Mouse (Mus musculus) spleen, embryonic (tissue): Measurements from ENCODE around the gene Atp1b2.

Experiments
- CTCF ChIA-PET: fragments of 350-600 bp; sonication (Branson Sonifier 250); formaldehyde crosslinking; loops from one replicate; lab custom pipeline; 2022; lab: Charles Lee

The Atp1b2 gene

DNA sequence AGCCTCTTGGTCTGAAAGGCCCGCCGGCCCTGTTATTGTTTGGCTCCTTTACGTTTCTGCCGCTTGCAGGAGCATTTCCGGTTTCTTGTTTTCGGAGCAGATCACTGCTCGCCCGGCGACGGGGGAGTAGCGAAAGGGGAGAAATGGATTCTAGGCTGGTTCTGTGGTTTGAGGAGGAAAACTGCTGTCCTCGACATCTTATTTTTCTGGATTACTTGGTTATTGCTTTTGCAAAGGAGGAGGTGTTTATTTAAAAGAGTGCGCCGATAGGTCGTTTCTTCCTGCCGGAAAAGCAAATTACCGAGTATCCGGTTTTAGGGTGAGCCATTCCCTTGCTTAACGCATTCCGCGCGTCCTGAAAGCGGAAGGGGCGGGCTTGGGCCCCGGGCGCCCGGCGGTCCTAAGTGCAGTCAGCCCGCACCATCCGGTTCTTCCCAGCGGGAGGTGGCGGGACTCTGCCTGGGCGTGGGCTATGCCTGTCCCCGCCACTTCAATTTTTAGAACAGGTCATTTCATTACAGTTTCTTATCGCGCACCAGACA is 24.5 kb downstream of the Atp1b2 start:
- CTCF ChIA-PET: interaction anchor here (0.7 kb wide), 1 partner anchor 56 kb away, joined by 8 read pairs; no protein-coding TSS in a partner anchor

DNA sequence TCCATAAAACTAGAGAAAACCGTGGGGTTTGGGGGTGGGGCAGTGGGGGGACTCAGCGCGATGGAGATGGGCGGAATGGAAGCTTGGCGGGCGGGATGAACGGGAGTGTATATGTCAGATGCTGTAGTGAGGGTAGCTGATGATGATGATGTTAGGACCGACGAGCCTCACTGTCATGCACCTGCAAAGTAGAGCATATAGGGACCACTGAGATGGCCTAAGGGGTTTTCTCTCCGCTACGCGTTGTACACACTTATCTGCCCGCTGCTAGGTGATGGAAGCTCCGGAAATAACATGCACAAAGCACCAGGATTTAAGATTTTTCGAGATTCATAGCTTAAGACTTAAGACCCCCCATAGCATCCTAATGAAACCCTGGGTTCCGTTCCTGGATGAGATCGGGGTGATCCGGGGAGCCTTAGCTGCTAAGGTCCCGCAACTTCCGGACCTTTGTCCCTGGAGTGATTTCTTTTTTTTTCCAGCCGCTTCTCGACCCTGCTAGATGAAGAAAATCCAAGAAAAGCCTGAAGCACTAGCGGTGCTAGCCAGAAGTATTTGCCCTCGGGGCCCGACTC is 25.1 kb downstream of the Atp1b2 start:
- CTCF ChIA-PET: no interaction called here

DNA sequence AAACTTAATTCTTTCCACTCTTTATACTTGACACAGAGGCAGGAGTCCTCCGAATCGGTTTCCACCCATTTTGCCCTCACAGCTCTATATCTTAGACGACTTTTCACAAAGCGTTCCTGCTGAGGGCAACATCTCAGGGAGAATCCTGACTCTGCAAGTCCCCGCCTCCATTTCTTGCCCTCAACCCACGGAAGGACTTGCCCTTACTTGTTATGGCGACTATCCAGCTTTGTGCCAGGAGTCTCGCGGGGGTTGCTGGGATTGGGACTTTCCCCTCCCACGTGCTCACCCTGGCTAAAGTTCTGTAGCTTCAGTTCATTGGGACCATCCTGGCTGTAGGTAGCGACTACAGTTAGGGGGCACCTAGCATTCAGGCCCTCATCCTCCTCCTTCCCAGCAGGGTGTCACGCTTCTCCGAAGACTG is 25.6 kb downstream of the Atp1b2 start, which contains the start of the genes Wrap53 and Trp53:
Wrap53 (minus strand) TSS at position 165 of the 424 bp plus-strand sequence.
Trp53 (plus strand) TSS at position 269 of the 424 bp plus-strand sequence.
- CTCF ChIA-PET: no interaction called here

DNA sequence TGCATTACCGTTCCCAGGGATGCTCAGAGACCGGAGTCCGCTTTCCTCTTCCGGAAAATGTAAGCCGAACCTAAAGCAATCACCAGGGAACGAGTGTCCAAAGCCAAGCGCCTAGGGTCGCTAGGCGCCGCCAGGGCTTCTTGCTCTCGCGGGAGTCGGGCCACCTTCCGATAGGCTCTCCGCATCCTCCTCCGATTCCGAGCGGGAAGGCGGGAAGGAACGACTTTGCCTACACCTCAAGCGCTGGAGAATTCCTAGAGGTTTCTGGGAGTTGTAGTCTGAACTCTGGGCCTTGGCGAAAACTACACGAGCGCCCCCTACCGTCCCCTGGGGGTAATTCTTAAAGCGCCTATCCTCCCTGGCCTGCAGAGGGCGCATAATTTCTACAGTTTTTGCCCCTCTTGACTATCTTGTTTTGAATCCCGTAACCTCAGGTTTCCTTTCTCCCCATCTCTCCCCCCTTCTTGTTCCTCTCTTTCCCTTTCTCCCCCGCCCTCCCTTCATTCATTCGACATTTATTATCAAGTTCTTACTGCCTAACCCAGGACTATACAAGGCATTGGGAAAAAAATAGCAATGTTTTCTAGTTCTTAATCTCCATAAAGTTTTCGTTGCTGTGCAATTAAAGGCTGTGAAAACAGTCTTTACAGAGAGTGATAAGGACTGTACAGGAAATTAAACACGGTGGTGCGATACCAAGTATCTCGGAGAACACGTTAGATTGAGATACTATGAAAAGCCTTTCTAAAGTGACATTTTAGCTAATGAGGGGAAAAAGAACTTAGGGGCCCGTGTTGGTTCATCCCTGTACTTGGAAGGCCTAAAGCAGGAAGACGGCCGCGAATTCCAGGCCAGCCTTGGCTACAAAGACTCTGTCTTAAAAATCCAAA is 26.4 kb downstream of the Atp1b2 start:
- CTCF ChIA-PET: no interaction called here

DNA sequence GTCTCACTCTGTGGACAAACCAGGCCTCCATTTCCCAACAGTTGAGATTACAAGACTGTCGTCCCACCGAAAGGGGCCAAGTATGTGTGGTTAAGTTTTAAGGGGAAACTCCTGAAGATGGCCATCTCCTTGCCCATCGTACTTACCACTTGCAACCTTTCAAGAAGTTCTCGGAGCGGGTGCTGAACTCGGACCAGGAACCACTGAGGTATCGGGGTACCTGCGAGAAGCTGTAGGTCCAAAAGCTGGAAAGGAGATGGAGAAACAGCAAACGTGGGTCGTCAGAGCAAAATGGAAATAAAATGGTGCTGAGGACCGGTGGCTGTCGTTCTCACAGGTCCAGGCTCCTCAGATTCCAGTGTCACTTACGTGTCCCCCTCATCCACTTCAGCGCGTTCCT is 27.4 kb downstream of the Atp1b2 start:
- CTCF ChIA-PET: no interaction called here

DNA sequence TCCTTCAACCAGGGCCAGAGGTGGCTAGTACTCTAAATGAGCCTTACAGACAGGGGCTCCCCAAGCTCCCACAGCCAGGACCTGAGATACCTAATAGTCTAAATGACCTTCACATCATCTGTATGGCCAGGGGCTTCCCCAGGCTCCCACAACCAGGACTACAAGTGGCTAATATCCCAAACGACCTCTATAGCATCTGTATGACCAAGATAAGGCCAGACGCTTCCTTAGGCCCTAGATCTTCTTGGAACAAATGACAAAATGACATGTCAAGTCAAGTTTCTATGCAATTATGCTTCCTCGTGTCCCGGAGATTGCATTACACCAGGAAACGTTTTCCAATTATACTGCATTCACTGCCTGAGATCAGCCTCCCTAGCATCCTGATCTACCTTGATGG is 29.4 kb downstream of the Atp1b2 start:
- CTCF ChIA-PET: interaction anchor here (0.6 kb wide), 1 partner anchor 22 kb away, joined by 6 read pairs; no protein-coding TSS in a partner anchor

DNA sequence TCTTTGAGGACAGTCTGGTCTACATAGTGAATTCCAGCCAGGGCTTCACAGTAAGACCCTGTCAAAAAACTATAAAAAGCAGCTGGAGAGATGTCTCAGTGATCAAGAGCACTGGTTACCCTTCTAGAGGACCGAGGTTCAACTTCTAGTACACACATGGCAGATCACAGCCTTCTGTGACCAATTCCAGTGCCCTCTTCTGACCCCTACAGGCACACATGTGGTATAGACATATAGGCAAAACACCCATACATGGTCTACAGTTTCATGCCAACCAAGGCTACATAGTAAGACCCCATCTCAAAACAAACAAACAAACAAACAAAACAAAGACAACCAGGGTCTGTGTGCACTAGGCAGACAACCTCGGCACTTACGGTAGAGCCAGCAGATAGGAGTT is 30.5 kb downstream of the Atp1b2 start:
- CTCF ChIA-PET: no interaction called here

DNA sequence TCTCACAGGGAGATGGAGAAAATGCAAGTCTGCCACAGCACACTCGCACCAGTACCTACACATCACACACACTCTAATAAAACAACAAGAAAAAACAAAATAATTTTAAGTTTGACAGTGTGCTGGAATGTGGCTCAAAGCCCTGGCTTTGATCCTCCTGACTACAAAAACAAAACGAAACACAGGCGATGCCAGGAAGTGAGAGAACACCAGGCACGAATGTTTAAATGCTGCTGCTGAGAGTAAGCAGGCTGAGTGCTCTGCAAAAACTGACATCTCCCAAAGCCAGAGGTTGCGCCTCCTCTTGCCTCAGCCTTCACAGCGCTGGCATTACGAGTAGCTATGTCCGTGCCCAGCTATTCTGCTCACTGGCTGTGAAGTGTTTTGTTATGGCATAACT is 40.6 kb downstream of the Atp1b2 start:
- CTCF ChIA-PET: no interaction called here

DNA sequence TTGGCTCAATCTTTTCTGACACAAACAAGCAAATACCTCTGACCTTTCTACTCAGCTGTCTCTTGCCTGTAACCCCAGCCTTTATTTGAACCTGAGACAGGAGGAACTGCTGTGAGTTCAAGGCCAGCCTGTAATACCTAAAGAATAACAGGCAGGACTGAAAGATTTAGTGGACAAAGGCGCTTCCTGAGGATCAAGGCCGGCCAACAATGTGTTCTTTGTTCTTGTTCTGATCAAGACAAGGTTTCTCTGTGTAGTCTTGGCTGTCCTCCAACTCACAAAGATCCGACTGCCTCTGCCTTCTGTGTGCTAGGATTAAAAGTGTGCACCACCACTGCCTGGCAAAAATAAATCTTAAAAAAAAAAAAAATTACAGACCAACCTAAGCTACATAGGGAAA is 41.4 kb downstream of the Atp1b2 start:
- CTCF ChIA-PET: no interaction called here

DNA sequence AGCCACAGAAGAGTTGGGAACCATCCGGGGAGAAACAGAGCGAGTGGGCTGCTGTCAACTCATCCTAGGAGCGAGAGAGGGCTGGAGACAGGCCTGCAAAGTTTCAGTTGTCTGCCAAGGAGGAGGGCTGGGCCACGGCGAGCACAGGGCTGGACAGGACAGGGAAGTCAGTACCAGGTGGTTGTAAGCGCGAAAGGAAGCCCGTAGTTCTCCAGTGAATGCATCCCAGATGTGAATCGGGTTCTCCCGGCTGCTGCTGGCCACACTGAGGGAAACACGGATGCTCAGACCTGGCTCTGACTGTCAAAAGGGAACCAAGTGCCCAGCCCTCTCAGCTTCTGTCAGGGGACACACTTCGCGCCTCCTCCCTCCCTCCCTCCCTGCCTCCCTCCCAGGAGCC is 42.4 kb downstream of the Atp1b2 start:
- CTCF ChIA-PET: no interaction called here

DNA sequence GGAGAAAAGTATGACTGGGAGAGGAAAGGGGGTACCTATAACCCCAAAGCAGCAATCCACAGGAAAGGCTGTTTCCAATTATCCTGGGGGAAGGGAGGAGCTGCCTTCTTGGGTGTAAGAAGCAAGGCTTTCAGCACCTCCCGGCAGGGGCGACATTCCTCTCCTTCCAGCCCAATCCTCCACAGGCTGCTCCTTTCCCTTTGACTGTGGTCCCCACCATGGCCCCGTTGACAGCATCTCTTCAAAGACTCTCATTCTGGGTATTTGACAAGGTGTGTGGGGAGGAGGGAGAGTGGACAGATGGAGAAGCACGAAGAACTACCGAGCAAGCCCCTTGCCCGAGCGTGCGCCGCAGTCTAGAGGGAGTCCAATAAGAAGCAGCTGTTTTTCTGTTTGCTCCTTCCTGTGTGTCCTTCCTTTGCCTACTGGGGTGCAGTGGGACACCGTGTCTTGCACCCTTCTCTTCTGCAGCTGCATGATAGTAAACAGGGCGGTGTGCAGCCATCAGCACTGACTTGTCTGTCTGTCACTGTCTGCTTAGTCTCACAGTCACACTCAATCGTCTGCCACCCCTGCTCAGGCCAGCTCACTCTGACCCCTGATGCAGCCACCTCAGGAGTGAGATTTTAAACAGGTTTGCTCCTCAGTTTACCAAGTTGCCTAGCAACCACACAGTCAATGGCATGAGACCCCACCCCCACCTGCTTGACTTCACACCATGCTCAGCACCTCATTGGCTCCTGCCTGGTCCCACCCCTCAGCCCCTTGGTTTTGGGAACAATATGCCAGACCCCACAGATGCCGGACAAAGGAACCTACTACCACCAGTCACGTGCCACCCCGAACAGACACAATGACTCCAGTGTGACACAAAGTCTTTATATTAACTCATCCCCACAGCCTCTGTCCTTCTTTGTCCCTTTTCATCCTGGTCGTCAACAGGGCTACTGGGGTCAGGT is 44.6 kb downstream of the Atp1b2 start:
- CTCF ChIA-PET: no interaction called here

DNA sequence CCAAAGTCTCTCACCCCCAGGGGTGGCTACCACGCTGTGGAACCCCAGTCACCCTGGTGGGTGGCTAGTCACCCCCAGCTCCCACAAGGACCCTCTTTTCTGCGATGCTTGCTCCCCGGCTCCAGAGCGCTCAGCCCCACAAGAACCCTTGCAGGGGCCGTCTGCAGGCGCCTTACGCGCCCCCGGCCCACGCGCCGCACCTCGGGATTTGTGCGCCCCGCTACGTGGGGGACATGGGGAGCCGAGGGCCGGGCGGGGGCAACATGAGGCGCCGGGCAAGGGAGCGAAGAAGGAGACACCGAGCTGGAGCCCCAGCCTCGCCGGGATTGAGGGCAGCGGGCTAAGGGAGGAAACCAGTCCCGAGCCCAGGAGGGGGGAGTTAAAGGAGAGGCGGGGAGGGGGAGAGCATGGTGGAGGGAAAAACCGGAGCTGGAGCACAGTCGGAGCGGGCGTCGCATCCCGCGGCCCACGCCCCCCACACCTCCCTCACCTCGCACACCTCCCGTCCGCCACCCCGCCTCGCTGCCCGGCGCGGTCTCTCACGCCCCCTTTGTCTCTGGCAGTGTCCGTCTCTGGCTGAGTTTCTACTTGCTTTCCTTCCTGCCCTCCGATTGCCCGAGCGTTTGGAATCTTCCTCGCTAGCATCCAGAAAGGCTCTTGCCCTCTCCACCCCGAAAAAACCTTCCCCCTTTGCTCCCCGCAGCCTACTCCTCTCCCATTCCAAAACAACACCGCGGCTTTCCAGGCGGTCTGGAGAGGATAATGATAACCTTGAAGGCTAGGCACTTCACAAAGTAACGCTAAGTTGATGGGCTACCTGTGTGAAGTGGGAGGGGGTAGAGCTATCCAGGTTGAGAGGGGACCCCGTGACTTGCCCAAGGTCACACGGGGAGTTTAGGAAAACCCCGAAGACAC is 45.6 kb downstream of the Atp1b2 start, which contains the start of gene Efnb3:
Efnb3 (minus strand) TSS at position 355 of the 915 bp plus-strand sequence.
- CTCF ChIA-PET: interaction anchor here (0.6 kb wide), 1 partner anchor 75 kb away, joined by 9 read pairs; no protein-coding TSS in a partner anchor

DNA sequence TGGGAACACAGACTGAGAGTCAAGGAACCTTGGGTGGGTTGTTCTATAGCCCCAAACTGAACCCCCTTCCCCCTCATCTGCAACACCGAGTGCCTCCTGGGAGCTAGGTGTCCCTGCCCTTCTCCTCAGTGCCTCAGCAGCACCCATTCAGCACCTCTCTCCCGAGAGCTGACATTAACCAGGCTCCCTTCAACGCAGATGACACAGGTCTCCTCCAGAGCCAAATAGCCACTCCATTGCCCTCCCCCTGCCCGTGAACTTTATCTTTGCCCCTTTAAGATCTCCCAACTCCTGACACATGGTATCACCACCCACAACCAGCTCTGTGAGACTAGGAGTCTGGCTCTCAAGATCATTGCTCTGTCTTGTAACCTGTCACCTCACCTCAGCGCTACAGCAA is 46.6 kb downstream of the Atp1b2 start:
- CTCF ChIA-PET: interaction anchor here (0.6 kb wide), 1 partner anchor 74 kb away, joined by 9 read pairs; no protein-coding TSS in a partner anchor

DNA sequence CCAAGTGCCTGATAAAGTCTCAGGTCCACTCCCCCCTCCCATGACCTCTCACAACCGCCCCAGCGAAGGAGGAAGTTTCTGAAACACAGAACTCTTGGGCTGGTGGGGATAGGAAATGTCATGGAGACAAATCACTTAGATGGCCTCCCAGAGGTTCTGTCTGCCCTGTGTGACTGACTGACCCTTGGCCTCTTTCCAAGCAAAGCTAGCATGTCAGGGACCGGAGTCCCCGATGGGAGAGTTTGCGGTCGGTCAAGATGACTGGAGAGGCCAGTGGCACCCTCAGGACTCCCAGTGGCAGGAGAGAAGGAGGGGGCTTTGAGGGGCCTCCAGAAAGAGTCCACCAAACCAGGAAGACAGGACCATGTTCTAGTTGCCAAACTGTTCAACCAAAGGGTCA is 47.0 kb downstream of the Atp1b2 start:
- CTCF ChIA-PET: no interaction called here

DNA sequence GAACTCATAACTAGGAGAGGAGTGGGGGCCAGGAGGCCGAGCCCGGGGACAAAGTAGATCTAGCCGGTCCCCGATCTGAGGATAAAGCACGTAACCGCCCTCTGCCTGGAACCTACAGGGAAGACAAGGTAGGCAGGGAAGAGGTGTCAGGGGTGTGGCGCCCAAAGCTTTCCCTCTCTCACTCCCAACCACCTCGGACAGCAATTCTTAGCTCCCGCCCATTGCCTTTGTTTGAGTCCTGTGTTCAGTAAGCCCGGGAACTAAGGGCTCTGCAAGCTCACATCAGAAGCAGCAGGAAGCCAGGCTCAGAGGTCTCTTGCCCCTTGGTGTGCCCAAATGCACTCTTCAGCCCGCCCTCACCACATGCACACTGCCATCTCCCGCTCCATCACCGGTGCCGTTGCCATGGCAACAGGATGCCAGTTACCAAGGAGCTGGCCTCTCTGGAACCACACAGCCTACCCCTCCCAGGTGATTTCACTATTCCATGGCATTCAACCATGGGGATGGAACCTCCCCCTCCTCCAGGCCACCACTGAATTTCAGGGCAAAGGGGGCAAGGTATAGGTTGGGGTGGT is 48.3 kb downstream of the Atp1b2 start:
- CTCF ChIA-PET: interaction anchor here (0.6 kb wide), 1 partner anchor 11 kb away, joined by 11 read pairs; no protein-coding TSS in a partner anchor

DNA sequence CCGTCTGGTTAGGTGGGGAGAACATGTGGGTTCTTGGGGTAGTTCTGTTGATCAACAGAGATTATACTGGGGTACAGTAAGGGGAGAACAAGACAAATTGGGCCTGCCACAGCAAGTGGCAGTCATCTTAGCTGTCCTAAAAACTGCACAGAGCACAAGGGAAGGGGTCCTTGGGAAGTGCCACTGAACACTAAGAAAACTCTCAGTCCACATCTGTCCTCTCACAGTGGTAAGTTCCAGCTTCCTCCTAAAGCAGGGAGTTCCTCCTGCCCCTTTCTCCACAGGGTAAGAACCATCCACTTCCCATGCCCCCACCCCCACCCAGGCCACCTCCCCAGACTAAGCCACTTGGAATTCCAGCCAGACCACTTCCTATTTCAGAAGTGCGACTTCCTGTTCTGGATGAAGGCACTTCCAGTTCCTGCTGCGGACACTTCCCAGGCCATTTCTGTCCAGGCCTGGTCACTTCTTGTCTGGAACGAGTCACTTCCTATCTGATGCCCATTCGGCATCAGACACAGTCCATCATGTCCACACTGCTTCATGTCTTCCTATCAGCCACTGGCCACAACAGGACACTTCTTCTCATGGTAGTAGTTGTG is 51.1 kb downstream of the Atp1b2 start:
- CTCF ChIA-PET: interaction anchor here (0.5 kb wide), 1 partner anchor 22 kb away, joined by 6 read pairs; no protein-coding TSS in a partner anchor

DNA sequence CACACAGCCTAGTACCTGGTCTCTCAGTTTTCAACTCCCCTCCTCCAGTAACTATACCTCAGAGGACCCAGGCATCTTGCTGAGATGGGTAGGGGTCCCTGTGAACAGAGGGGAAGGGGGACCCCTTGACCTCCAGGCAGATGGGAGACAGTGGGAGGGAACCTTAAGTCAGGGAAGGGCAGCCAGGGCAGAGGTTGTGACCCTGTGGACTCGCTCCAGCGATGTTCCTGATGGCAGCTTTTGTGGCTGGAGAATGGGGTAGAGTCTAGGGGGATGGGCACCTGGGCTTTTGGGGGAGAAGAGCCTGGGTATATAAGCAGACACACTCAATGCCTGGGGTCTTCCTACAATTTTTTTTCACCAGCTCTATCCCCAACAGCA is 52.4 kb downstream of the Atp1b2 start:
- CTCF ChIA-PET: no interaction called here

DNA sequence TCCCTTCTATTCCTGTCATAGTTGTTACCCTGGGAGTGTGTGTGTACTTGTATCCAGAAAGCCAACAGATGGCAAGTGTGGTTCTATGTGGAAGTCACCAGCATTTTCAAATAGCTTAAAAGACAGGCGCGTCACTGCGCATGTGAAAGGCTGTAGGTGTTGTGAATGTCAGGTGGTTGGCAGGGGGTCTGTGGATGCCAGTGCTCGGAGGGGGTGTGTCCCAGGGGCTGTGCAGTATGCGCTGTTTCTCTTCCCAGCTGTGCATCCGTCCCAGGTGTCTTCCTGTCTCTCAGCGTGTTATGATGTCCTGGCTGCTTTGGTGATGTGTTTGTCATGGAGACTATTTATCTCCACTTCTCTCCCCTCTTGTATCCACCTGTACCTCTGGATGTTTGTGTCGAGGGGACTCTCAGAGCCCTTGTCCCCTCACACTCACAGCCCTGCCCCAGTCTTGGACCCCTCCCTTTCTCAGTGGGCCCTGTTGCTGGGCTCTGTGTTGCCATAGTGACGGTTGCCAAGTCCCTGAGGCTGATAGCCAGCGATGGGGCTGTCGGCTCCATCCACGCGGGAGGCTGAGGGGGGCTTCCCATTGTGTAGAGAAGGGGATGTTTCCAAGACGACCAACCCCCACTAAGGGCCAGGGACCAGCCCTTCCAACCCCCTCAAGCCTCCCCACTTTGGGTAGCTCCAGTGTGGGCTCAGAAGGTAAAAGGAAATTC is 53.0 kb downstream of the Atp1b2 start:
- CTCF ChIA-PET: no interaction called here

DNA sequence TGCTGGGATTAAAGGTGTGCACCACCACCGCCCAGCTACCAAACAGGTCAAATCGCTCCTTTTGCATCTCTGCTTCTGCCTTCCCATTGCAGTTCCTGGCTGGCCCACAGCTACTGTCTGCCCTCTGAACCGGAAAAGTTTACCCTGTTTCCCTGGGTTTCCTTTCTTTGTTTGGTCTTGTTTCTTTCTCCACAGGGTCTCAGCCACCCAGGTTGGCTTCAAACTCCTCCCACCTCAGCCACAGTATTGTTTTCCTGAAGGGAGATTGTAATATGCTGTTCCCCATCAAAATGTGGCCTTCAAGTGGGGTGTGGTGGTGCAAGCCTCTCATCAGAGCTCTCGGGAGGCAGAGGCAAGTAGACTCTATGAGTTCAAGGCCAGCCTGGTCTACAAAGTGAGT is 54.4 kb downstream of the Atp1b2 start:
- CTCF ChIA-PET: no interaction called here
